Mouse (Mus musculus) kidney, postnatal 10 days (tissue): Measurements from ENCODE around the gene Btbd16.

Experiments
- DNase-seq: peaks from one replicate; pipeline ENCODE4 v3.0.0; 2021; ENCODE audit warnings: mixed read lengths

The Btbd16 gene

DNA sequence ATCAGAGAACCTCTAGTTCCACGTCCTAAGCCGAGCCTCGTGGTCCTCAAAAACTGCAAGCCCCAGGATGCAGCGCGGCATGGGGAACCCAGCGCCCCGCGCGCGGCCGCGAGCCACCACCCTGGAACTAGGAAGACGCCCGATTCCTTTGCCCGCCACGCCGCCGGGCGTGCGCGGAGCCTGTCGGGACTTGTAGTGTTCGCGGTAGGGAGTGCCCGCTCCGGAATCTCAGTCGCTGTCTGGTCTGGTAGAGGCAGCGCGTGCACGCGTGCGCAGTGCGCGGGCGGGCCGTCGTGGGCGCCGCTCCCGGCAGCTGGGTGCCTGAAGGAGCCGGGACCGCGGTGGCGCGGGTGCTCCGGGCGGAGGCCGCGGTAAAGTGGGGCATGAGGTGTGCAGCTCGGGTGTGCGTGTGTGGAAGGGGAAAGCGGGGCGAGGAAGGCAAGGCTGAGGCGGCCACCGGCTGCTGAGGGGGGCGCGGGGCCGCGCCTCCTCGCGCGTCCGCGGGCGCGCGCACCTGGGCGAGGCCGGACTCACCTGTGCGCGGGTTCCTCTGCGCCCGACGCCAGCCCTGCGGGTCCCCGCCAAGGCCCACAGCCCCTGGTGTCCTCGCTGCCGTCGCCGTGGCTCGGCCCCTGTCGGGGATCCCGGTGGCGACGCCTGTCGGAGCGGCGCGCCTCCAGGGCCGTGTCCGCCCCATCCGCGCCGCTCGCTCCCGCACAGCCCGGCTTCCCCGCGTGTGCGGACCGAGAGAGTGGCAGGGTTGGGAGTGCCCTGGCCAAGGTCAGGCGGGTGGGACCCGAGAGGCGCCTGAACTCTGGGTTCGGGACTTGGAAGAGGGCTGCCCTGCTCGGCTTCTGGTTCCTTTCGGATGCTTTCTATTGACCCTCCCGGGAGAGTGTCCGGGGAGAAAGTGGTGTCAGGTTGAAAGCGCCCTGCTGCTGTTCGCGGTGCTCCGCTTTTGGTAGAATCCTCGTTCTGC is 92.0 kb downstream of the Btbd16 start, which contains the start of gene Plekha1:
Plekha1 (plus strand) TSS at position 144 of the 979 bp plus-strand sequence.
- peak; percentile 97 for DNase-seq

DNA sequence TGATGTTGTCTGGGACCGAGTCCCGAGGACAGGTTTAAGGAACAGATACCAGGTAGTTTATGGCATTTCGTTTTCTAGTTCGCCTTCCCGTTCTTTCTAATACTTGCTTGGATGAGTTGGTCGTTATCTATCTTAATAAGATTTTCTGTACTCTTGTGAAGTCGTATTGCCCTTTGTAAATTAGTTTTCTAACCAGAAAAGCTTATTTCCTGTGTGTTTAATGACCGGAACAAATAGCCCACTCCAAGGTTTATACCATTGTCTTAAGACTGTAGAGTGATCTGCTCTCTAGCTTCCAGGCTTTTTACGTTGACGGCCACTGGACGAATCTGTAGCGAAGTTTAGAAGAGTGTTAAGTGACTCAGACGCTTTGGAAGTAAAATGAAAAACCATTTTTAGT is 92.8 kb downstream of the Btbd16 start:
- DNase-seq: no peak

- peak; percentile 28 for DNase-seq
Observed at GRCm38 (mm10) chr7:130867256-130867655, 93.4 kb downstream of the Btbd16 start.
